Mouse (Mus musculus): ENCODE data around the gene Kif18a.

GRCm38 (mm10) chr2:109241947-109242346 lies 38.6 kb upstream of the Kif18a start:
- TF ChIP-seq CTCF (IDR thresholded peaks at IDR 0.05; ENCODE audit: control insufficient read depth, insufficient read depth, low read length), result no peak
- no peak for TF ChIP-seq POLR2A (IDR thresholded peaks at IDR 0.05; ENCODE audit: borderline replicate concordance, control insufficient read depth, low read depth, low read length)
